Mouse (Mus musculus) liver, embryonic 14.5 days (tissue): ENCODE data around the gene Pttg1ip.

Experiments
- CTCF ChIP-seq: IDR thresholded peaks from 2 replicates; pipeline ENCODE4 v1.5.1; 2016; ENCODE audit warnings: antibody characterized with exemption, low read depth, control low read depth
- EP300 ChIP-seq: IDR thresholded peaks from 2 replicates; pipeline ENCODE4 v1.6.1; 2016; ENCODE audit warnings: antibody characterized with exemption, low read depth

GRCm38 (mm10) chr10:77590812-77591211, 9.3 kb downstream of the Pttg1ip start:
- 0 out of 2 replicates have a peak, but pooled peaks have one; percentile 13 for TF ChIP-seq EP300
- TF ChIP-seq CTCF = peak; percentile 99
